Mouse (Mus musculus) ovary, adult 18-20 months (tissue): ENCODE results near the gene Trrap.

Experiments
- DNase-seq: peaks from one replicate; pipeline ENCODE4 v3.0.0; 2022; ENCODE audit warnings: low spot score, mixed read lengths

Trrap gene

DNA sequence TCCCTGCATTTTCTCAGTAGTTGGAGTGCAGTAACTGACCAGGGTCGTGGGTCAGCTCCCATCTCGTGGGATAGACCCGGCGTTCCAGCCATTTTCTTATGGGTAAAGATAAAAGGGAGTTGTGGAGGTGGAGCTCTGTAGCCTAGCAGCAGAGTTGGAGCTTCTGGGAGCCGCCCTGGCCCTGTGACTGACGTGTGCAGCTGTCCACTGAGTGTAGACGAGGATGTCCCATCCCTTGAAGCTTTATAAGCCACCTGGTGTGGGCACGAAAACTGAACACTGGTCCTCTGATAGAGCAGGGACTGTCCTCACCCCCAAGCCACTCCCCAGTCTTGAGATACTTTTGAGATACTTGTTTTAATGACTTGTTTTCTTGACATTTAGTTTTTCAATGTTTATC, 13.1 kb downstream of the Trrap start:
- no peak for DNase-seq

- no peak for DNase-seq
Observed at GRCm38 (mm10) chr5:144786464-144786863, 18.9 kb downstream of the Trrap start.

DNA sequence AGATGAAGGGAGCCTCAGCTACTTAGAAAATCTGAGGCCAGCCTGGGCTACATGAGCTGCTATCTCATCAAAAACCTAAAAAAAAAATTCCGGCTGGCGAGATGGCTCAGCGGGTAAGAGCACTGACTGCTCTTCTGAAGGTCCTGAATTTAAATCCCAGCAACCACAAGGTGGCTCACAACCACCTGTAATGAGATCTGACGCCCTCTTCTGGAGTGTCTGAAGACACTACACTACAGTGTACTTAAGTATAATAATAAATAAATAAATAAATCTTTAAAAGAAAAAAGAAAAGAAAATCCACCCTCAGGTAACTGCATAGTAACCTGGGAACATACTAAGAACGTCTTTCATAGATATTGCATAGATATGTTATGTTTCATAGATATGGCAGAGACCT, 25.8 kb downstream of the Trrap start:
- DNase-seq, result no peak

- DNase-seq, result no peak
Observed at GRCm38 (mm10) chr5:144794687-144795086, 27.2 kb downstream of the Trrap start.

- DNase-seq, result no peak
Observed at GRCm38 (mm10) chr5:144797116-144797515, 29.6 kb downstream of the Trrap start.

DNA sequence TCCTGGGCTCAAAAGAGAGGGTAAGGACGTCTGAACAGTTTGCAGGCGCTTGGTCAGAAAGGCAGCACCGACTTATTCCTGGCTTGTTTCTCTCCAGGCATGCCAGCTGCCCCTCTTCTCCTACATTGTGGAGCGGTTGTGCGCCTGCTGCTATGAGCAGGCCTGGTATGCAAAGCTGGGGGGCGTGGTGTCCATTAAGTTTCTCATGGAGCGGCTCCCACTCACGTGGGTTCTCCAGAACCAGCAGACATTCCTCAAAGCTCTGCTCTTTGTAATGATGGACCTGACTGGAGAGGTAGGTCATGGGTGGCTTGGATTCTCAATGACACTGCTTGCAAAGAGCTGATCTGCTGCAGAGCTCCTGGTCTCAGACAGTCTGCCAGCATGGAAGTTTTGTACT, 35.5 kb downstream of the Trrap start:
- no peak for DNase-seq

DNA sequence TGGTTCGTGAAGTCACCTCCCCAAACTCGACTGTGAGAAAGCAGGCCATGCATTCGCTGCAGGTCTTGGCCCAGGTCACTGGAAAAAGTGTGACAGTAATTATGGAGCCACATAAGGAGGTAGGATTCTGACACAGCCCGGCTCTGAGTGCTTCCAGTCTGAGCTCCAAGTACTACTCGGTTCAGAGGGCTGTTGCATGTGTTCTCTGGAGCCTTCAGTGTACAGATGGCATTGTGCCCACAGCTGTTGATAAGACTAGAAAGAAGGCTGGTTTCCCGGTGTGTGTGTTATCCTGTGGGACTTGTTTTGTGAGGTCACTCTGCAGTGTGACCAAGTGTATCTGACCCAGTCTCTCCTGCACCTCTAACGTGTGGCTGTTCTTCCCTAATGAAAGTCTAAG, 36.6 kb downstream of the Trrap start:
- no peak for DNase-seq

DNA sequence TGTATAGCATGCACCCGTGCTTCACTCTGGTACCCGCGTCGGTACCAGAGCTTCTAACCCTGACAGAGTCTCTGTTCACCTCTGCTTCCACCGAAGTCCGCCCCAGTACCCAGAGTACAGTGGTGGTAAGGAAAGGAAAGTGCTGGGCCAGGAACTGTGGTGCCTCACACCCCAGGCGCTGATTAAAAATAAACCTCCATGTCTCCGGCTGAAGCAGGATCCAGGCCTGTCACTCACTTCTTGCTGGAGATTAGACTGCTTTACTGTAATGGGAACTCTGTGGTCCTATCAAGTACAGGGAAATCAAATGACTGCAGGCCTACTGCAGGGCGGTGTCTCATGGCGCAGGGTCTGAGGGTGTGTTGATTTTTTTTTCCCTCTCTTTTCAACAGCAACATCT, 39.4 kb downstream of the Trrap start:
- DNase-seq, result no peak

GRCm38 (mm10) chr5:144828365-144829102, 61.0 kb downstream of the Trrap start:
- no peak for DNase-seq

DNA sequence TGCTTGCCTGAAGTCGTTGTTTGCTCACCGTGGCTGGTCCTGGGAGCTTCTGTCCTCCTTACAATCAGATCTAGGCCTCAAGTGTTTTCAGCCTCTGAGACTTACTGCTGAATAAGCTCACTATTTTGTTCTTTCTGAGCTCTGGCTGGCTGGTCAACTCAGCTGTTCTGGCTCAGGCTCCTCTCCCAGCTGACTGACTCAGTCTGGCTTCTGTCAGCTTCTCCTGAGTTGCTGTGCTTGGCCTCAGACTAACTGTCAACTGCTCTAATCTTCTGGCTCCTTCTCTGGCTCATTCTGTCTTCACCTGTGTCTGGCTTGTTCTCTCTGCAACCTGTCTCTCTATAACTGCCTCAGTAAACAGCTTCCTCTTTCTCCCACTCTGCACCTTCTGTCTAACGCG, 62.1 kb downstream of the Trrap start:
- no peak for DNase-seq

DNA sequence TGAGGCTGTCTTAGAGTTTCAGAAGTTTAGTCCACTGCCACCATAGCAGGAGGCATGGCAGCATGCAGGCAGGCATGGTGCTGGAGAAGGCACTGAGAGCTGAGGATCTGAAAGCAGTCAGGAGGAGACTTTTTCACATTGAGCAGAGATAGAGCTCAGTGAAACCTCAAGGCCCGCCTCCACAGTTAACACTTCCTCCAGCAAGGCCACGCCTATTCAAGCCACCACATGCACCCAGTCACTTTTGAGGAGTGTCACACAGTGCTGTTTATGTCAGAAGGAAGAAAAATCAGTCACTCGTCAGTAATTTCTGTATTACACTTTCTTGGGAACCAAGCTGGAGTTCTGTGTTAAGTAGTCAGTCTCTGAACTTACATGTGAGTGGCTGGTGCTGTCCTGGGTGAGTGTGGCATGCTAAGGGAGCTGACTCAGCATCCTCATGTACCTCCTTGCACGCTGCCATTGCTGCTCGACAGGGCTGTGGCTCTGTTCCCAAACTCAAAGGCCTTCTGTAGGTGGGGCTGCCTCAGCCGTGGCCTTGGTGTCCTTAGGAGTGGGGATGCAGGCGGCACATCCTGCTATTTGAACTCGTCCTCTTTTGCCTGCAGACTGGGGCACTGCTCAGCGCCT, 64.4 kb downstream of the Trrap start:
- no peak for DNase-seq

DNA sequence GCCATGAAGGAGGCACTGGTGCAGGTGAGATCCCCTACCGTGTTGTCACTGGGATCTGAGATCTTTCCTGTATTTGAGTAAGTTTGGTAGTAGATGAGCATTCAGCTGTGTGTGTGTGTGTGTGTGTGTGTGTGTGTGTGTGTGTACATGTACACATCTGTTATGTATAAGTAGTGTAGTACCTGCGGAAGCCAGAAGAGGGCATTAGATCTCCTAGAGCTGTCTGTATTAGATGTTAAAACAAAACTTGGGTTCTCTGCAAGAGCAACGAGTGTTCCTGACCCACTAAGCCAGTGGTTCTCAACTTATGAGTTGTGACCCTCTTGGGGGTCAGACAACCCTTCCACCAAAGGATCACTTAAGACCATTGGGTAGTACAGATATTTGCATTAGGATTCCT, 68.6 kb downstream of the Trrap start:
- no peak for DNase-seq

DNA sequence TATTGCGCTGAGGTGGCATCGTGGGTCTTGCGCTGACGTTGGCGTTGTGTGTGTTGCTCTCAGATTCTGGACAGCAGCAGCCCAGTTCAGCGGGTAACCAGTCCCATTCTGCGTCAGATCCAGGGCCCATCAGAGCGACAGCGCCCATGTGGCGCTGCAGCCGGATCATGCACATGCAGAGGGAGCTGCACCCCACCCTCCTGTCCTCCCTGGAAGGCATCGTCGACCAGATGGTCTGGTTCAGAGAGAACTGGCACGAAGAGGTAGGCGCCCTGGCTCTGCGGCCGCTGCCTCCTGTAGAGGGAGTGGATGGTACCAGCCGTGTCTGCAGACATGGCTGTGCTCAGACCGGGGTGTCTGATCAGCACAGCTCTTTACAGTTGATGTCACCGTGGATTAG, 77.8 kb downstream of the Trrap start:
- no peak for DNase-seq

GRCm38 (mm10) chr5:144848735-144849134, 81.2 kb downstream of the Trrap start:
- DNase-seq, result no peak

GRCm38 (mm10) chr5:144849932-144850331, 82.4 kb downstream of the Trrap start:
- no peak for DNase-seq

GRCm38 (mm10) chr5:144851820-144852219, 84.3 kb downstream of the Trrap start:
- DNase-seq, result no peak

DNA sequence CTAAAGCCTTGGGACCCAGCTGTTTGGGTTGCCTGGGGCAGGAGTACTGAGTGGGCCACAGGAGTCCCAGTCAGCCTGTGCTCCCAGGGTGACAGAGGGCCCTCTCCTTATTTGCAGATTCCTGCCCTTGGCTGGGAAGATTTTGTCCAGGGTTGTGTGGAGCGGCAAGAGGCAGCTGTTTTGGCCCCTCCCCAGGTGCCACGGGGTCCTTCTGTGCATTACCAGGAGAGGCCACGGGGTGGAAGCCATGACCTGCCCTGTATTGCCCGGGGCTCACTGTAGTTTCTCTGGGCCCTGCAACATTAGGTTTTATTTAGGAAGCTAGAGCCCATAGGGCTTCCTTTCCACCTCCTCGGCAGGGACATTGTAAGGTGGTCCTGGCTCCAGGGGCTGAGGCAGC, 86.4 kb downstream of the Trrap start:
- no peak for DNase-seq

DNA sequence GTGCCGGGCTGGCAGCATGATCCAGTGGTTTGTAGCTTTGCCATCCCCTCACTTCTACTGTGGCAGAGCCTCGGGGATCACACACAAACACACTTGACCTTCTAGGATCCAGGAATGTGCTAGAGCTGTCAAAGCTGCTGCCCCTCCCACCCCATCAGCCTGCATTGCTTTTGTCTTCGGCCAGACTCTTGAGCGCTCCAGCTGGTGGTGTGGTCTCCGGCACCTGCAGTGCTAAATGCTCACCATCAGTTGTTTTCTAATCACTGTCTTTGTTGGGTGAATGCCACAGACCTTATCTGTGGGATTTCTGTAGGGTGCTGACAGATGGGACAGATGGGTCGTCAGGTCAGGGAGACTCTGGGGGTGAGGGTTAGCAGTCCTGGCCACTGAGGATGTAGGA, 88.4 kb downstream of the Trrap start:
- DNase-seq, result no peak

GRCm38 (mm10) chr5:144858527-144858926, 91.0 kb downstream of the Trrap start:
- no peak for DNase-seq

- DNase-seq, result no peak
Observed at GRCm38 (mm10) chr5:144859284-144859683, 91.8 kb downstream of the Trrap start.

GRCm38 (mm10) chr5:144860913-144861312, 93.4 kb downstream of the Trrap start:
- DNase-seq, result no peak

- no peak for DNase-seq
Observed at GRCm38 (mm10) chr5:144866923-144867322, 99.4 kb downstream of the Trrap start.

DNA sequence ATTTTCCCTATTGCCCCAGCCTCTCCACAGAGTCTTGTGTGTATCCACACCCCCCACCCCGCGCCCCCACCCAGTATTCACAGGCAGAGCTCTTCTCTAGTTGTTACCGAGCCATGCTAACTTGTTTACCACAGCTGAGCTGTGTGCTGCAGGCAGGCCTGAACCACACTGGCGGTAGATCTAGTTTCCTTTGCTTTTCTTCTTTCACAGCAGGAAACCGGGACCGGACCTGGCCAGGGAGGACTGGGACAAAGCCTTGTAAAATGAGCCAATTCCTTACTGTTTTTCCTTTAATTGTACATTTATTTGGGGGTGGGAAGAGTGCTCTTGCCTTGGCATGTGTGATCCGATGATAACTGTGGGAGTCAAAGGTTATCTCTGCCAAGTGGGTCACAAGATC, 101.9 kb downstream of the Trrap start:
- no peak for DNase-seq

DNA sequence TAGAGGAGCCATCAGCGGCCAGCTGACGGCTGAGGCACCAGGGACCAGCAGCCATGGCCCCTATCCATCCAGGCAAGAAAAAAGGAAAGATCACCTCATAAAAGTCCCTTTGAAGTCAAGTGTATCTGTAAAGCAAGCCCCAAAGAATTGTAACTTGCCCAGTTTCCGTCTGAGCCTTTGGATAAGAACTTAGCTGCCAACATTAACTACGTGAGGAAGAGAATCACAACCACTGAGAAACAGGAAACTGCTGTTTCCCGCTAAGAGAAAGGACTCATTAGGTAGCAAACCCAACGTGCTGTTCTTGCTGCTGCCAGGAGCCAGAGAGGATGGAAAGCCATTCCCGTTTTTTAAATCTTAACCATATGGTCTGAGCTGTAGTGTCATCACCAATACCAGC, 103.2 kb downstream of the Trrap start:
- DNase-seq, result no peak
